Mouse (Mus musculus): ENCODE results near the gene Gm29644.
"Not testable (repeated sequence)": the region's sequence is repeated elsewhere in the genome, so short reads cannot be mapped to it uniquely, and the experiment has no call there.

Gene Gm29644

DNA sequence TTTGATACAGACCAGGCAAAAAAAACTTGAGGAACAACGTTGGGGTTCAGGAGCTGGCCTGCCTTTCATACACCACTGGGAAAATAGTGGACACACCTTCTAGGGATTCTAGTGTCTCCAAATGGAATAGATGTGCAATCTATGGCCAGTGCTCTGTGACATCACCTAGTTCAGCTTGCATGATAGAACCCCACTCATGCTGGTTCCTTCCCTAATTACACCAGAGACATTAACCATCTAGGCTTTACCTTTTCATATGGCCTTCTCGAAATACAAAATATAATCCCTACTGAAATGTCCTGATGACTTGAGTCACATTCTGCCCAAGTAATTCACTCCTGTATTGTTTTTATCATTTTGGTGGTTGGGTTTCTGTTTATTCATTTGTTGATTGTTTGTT is at the start of gene Gm29644, which contains the start of gene Gm29423:
Gm29644 (minus strand) TSS at position 157 of the 400 bp plus-strand sequence.
Gm29423 (minus strand) TSS at position 101 of the 400 bp plus-strand sequence.
- not testable (repeated sequence) for DNase-seq (ENCODE audit: low spot score in 2 of 2)

DNA sequence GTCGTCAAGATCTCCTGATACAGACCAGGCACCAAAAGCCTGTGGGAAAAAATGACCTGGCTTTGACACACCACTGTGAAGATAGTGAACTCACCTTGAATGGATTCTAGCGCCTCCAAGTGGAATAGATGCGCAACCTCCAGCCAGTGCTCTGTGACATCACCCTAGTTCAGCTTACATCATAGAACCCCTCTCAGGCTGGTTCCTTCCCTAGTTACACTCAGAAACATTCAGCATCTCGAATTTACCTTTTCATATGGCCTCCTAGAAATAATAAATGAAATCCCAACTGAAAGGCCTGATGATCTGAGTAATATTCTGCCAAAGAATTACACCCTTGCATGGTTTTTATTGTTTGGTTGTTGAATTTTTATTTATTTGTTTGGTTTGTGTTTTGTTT is 29.6 kb downstream of the Gm29644 start, which contains the start of gene Gm21118:
Gm21118 (minus strand) TSS at position 101 of the 400 bp plus-strand sequence.
- not testable (repeated sequence) for DNase-seq (ENCODE audit: low spot score in 2 of 2)
